Comparison of ENCODE assay signal across 22 mouse cellular contexts in the genomic region with DNA sequence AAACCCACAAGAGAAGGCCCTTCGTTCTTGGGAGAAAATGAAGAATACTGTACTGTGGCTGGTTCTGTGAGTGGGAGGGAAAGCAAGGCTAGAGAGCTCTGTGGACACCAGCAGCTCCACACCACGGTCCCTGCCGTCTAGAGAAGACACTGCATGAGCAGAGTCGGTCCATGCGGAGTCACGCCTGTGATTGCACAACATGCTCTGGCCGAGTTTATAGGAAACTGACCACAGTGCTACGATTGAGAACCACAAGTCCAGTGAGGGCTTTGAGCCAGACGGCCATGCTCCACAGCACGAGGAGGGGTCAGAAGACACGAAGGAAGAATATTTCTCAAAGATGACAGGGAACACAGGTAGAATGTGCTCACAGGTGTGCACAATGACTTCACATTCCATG. TPM values are rescaled to one million over a fixed set of nuclear protein-coding genes. Genes with fewer than 3 reads are reported as not detected.
DNase-seq lines count a peak whose midpoint lies in the region; ATAC-seq and TF ChIP-seq lines count a peak whose summit lies in the region.
"Had no signal": no experiment of that assay in that cellular context is flagged by ENCODE, and none has a peak within 500 bp of the region (broad histone marks: within the 10 kb centered on the region; RNA-seq: fewer than 3 reads in every experiment).

No protein-coding gene starts in this region.

- H3K4me2 ChIP-seq in kidney, embryonic 14.5 days (replicated peaks; ENCODE audit: low read depth, low read length) = no peak overlapping the region
- H3K4me2 ChIP-seq in liver, postnatal 0 days (ENCODE audit: low read depth, low read length) = no peak overlapping the region
- H3K4me2 ChIP-seq in liver, embryonic 11.5 days = no peak overlapping the region
- H3K4me2 ChIP-seq: embryonic facial prominence, embryonic 13.5 days; forebrain, embryonic 13.5 days; heart, embryonic 12.5 days had no signal

- no peaks in the 10 kb centered on the region for H3K9me3 ChIP-seq in kidney, embryonic 14.5 days (ENCODE audit: control insufficient read depth, low read length)
- no peaks in the 10 kb centered on the region for H3K9me3 ChIP-seq in liver, postnatal 0 days (ENCODE audit: low read length)
- no peaks in the 10 kb centered on the region for H3K9me3 ChIP-seq in liver, embryonic 11.5 days (ENCODE audit: control insufficient read depth, low read length)
- H3K9me3 ChIP-seq: embryonic facial prominence, embryonic 13.5 days; forebrain, embryonic 13.5 days; heart, embryonic 12.5 days; hindbrain, embryonic 10.5 days had no signal

- no peak for ATAC-seq in kidney, embryonic 14.5 days (ENCODE audit: low FRiP score, low TSS enrichment)
- ATAC-seq in liver, postnatal 0 days = peak; percentile 60
- no peak for ATAC-seq in liver, embryonic 11.5 days (replicated peaks; ENCODE audit: low FRiP score)
- 0 out of 2 replicates have a peak, but pooled peaks have one; percentile 9 for ATAC-seq in neutrophil, adult 5-6 weeks (ENCODE audit: extremely low read depth, insufficient number of reproducible peaks, low FRiP score, poor library complexity, severe bottlenecking)
- no peak for ATAC-seq in megakaryocyte-erythroid progenitor cell, adult 5-6 weeks (replicated peaks; ENCODE audit: low FRiP score, low TSS enrichment, poor library complexity, severe bottlenecking)
- ATAC-seq: activated CD4-positive, CD25-positive, alpha-beta regulatory T cell, adult 4 months; forebrain, embryonic 13.5 days; forebrain, postnatal 0 days; Patski had no signal

- no peak overlapping the region for H3K27ac ChIP-seq in kidney, embryonic 14.5 days (ENCODE audit: low read depth, low read length)
- H3K27ac ChIP-seq in liver, postnatal 0 days (ENCODE audit: low read depth) = no peak overlapping the region
- H3K27ac ChIP-seq in liver, embryonic 11.5 days (ENCODE audit: low read depth, low read length) = no peak overlapping the region
- H3K27ac ChIP-seq: embryonic facial prominence, embryonic 13.5 days; forebrain, embryonic 13.5 days; hindbrain, embryonic 10.5 days had no signal

- TF ChIP-seq EP300 in liver, postnatal 0 days (IDR thresholded peaks at IDR 0.05; ENCODE audit: low read depth) = no peak

- H3K4me3 ChIP-seq in kidney, embryonic 14.5 days (ENCODE audit: low read length) = no peak overlapping the region
- H3K4me3 ChIP-seq in liver, postnatal 0 days (ENCODE audit: low read depth, low read length) = no peak overlapping the region
- H3K4me3 ChIP-seq in liver, embryonic 11.5 days (ENCODE audit: low read depth, low read length) = no peak overlapping the region
- H3K4me3 ChIP-seq: embryonic facial prominence, embryonic 13.5 days; forebrain, embryonic 13.5 days; heart, embryonic 12.5 days; hindbrain, embryonic 10.5 days had no signal

- peak; percentile 15 for DNase-seq in kidney, adult 11 months
- no peak for DNase-seq in kidney, postnatal 4 days
- DNase-seq in kidney, postnatal 25 days = peak; percentile 18 to 50
- peak; percentile 42 for DNase-seq in liver, postnatal 0 days
- DNase-seq in liver, embryonic 11.5 days (ENCODE audit: low spot score) = no peak
- DNase-seq: adrenal gland, postnatal 14 days; cerebellum, adult 11-12 months; cerebellum, adult 9-10 months; cerebellum, postnatal 25 days; forebrain, postnatal 0 days; gastrocnemius, postnatal 14 days had no signal

- TF ChIP-seq CTCF in liver, postnatal 0 days (IDR thresholded peaks at IDR 0.05; ENCODE audit: low read depth) = no peak

- H3K4me1 ChIP-seq in kidney, embryonic 14.5 days (ENCODE audit: control insufficient read depth, insufficient read depth, low read length) = no peaks in the 10 kb centered on the region
- 0 out of 2 replicates have a peak, but pooled peaks cover 3% of the 10 kb centered on the region for H3K4me1 ChIP-seq in liver, postnatal 0 days (ENCODE audit: insufficient read depth)
- H3K4me1 ChIP-seq in liver, embryonic 11.5 days (replicated peaks; ENCODE audit: control insufficient read depth, insufficient read depth, low read length) = no peaks in the 10 kb centered on the region
- H3K4me1 ChIP-seq: embryonic facial prominence, embryonic 13.5 days; forebrain, embryonic 13.5 days; heart, embryonic 12.5 days; hindbrain, embryonic 10.5 days had no signal

- whole genome bisulfite sequencing in kidney, embryonic 14.5 days = 91% methylated on average over 11 of the region's 11 CpGs
- WGBS in liver, postnatal 0 days (ENCODE audit: insufficient replicate concordance) = 66% methylated on average over 11 of the region's 11 CpGs
- whole genome bisulfite sequencing in liver, embryonic 11.5 days = 87% methylated on average over 11 of the region's 11 CpGs

- H3K27me3 ChIP-seq in kidney, embryonic 14.5 days (ENCODE audit: control insufficient read depth, insufficient read depth, low read length) = no peaks in the 10 kb centered on the region
- no peaks in the 10 kb centered on the region for H3K27me3 ChIP-seq in liver, postnatal 0 days (ENCODE audit: insufficient read depth, low read length)
- H3K27me3 ChIP-seq in liver, embryonic 11.5 days (replicated peaks; ENCODE audit: control insufficient read depth, insufficient read depth, low read length) = no peaks in the 10 kb centered on the region
- H3K27me3 ChIP-seq: CH12.LX; embryonic facial prominence, embryonic 13.5 days; forebrain, embryonic 13.5 days; heart, embryonic 12.5 days; Patski had no signal

- H3K36me3 ChIP-seq in kidney, embryonic 14.5 days (ENCODE audit: control insufficient read depth, insufficient read depth, low read length) = peaks cover 43% of the 10 kb centered on the region
- H3K36me3 ChIP-seq in liver, postnatal 0 days (replicated peaks; ENCODE audit: insufficient read depth, low read length) = peaks cover 9% of the 10 kb centered on the region; the same call in 1 of the 2 replicates
- peaks cover 28% of the 10 kb centered on the region for H3K36me3 ChIP-seq in liver, embryonic 11.5 days (ENCODE audit: control insufficient read depth, insufficient read depth, low read length)

- no peak overlapping the region for H3K9ac ChIP-seq in kidney, embryonic 14.5 days (ENCODE audit: low read depth, low read length)
- no peak overlapping the region for H3K9ac ChIP-seq in liver, postnatal 0 days (replicated peaks)
- H3K9ac ChIP-seq in liver, embryonic 11.5 days (ENCODE audit: low read depth, low read length) = no peak overlapping the region
- H3K9ac ChIP-seq: embryonic facial prominence, embryonic 13.5 days; forebrain, embryonic 13.5 days; forebrain, postnatal 0 days; heart, embryonic 12.5 days had no signal

RNA-seq across cellular contexts. Expression of a gene that starts 20.1 kb away (rescaled TPM):
- 48.7 and 49.9 TPM in 2 replicates for polyA plus RNA-seq in kidney, embryonic 14.5 days (2014; fragmentation: Nextera tagmentation; extraction: Ambion mirVana)
- 6.3 TPM in 2 replicates for polyA plus RNA-seq in liver, postnatal 0 days (2015; fragmentation: Nextera tagmentation; extraction: Ambion mirVana)
- polyA plus RNA-seq in liver, embryonic 11.5 days (2014; fragmentation: Nextera tagmentation; extraction: Ambion mirVana) = 39.7 and 46.8 TPM in 2 replicates
- total RNA-seq in neutrophil, adult 5-6 weeks (2017) = 26.8 and 30.6 TPM in 2 replicates
- 88.7 and 92.5 TPM in 2 replicates for total RNA-seq in megakaryocyte-erythroid progenitor cell, adult 5-6 weeks (2014; fragmentation: Nextera tagmentation)
- 48.6 and 64.9 TPM in 2 replicates for total RNA-seq in megakaryocyte-erythroid progenitor cell, adult 5-6 weeks (2017)
- total RNA-seq: gastrocnemius, adult 18-20 months had no signal

RNA-seq across cellular contexts. Expression of a gene that starts 34.2 kb away (rescaled TPM):
- polyA plus RNA-seq in kidney, embryonic 14.5 days (2014; fragmentation: Nextera tagmentation; extraction: Ambion mirVana) = 2.2 and 3.9 TPM in 2 replicates
- polyA plus RNA-seq in liver, postnatal 0 days (2015; fragmentation: Nextera tagmentation; extraction: Ambion mirVana) = 0.80 and 1.1 TPM in 2 replicates
- polyA plus RNA-seq in liver, embryonic 11.5 days (2014; fragmentation: Nextera tagmentation; extraction: Ambion mirVana) = 6.5 and 6.7 TPM in 2 replicates
- 0.23 and 0.37 TPM in 2 replicates for total RNA-seq in neutrophil, adult 5-6 weeks (2017)
- 4.3 and 5.9 TPM in 2 replicates for total RNA-seq in megakaryocyte-erythroid progenitor cell, adult 5-6 weeks (2014; fragmentation: Nextera tagmentation)
- total RNA-seq in megakaryocyte-erythroid progenitor cell, adult 5-6 weeks (2017) = 5.3 and 7.0 TPM in 2 replicates
- polyA plus RNA-seq: activated CD4-positive, CD25-positive, alpha-beta regulatory T cell, adult 4 months had no signal

RNA-seq across cellular contexts. Expression of a gene that starts 44.2 kb away (rescaled TPM):
- 18.0 and 25.9 TPM in 2 replicates for polyA plus RNA-seq in kidney, embryonic 14.5 days (2014; fragmentation: Nextera tagmentation; extraction: Ambion mirVana)
- polyA plus RNA-seq in liver, postnatal 0 days (2015; fragmentation: Nextera tagmentation; extraction: Ambion mirVana) = 3.9 and 4.5 TPM in 2 replicates
- 9.2 and 10.7 TPM in 2 replicates for polyA plus RNA-seq in liver, embryonic 11.5 days (2014; fragmentation: Nextera tagmentation; extraction: Ambion mirVana)
- total RNA-seq in neutrophil, adult 5-6 weeks (2017) = 43.6 and 53.3 TPM in 2 replicates
- total RNA-seq in megakaryocyte-erythroid progenitor cell, adult 5-6 weeks (2014; fragmentation: Nextera tagmentation) = 12.1 and 17.5 TPM in 2 replicates
- 4.6 and 6.1 TPM in 2 replicates for total RNA-seq in megakaryocyte-erythroid progenitor cell, adult 5-6 weeks (2017)

RNA-seq across cellular contexts. Expression of a gene that starts 44.3 kb away (rescaled TPM):
- 17.2 and 20.4 TPM in 2 replicates for polyA plus RNA-seq in kidney, embryonic 14.5 days (2014; fragmentation: Nextera tagmentation; extraction: Ambion mirVana)
- 4.9 and 5.5 TPM in 2 replicates for polyA plus RNA-seq in liver, postnatal 0 days (2015; fragmentation: Nextera tagmentation; extraction: Ambion mirVana)
- polyA plus RNA-seq in liver, embryonic 11.5 days (2014; fragmentation: Nextera tagmentation; extraction: Ambion mirVana) = 16.0 and 18.8 TPM in 2 replicates
- 55.0 and 57.4 TPM in 2 replicates for total RNA-seq in neutrophil, adult 5-6 weeks (2017)
- total RNA-seq in megakaryocyte-erythroid progenitor cell, adult 5-6 weeks (2014; fragmentation: Nextera tagmentation) = 8.3 and 16.8 TPM in 2 replicates
- 5.7 and 8.2 TPM in 2 replicates for total RNA-seq in megakaryocyte-erythroid progenitor cell, adult 5-6 weeks (2017)

Comparison
In these comparisons a context has a peak if more than half of its experiments do, and no peak if none do; other contexts are left out.
1. DNase-seq: peak in kidney, adult 11 months (single experiment), kidney, postnatal 25 days (2 of 2) and liver, postnatal 0 days (single experiment); none in kidney, postnatal 4 days (0 of 2) and liver, embryonic 11.5 days (single experiment).
2. ATAC-seq: peak in liver, postnatal 0 days (single experiment) and neutrophil, adult 5-6 weeks (single experiment); none in kidney, embryonic 14.5 days (single experiment), liver, embryonic 11.5 days (single experiment) and megakaryocyte-erythroid progenitor cell, adult 5-6 weeks (single experiment).